Mouse (Mus musculus) neural tube, embryonic 14.5 days (tissue): ENCODE measurements at regions not wholly inside any gene's neighbourhood (a gene's known extent, or its start where the extent isn't known, plus 50 kb on each side); places are given as distances from the start of the nearest gene placed in this dataset.

Experiments
- ATAC-seq: fragments of 200-750 bp; cut with Nextera tagmentation; 2 replicates; pipeline ENCODE4 v1.8.0; 2017; ENCODE audit warnings: low read depth, mild to moderate bottlenecking, moderate TSS enrichment, moderate library complexity
- H3K27ac ChIP-seq: fragments of 300-500 bp; sonication (generic); 2 replicates; pipeline ENCODE4 v1.5.1; 2014; ENCODE audit warnings: low read depth, mild to moderate bottlenecking, control low read depth, low read length, moderate library complexity, mixed read lengths
- H3K27me3 ChIP-seq: fragments of 300-500 bp; sonication (generic); 2 replicates; pipeline ENCODE4 v1.6.1; 2014; ENCODE audit warnings: low read length; ENCODE audit not compliant: control insufficient read depth, insufficient read depth
- H3K36me3 ChIP-seq: fragments of 300-500 bp; sonication (generic); 2 replicates; pipeline ENCODE4 v1.6.1; 2014; ENCODE audit warnings: low read length, mixed read lengths; ENCODE audit not compliant: control insufficient read depth, insufficient read depth
- H3K4me1 ChIP-seq: fragments of 300-500 bp; sonication (generic); 2 replicates; pipeline ENCODE4 v1.6.1; 2014; ENCODE audit warnings: low read length; ENCODE audit not compliant: control insufficient read depth, insufficient read depth
- H3K4me2 ChIP-seq: fragments of 300-500 bp; sonication (generic); 2 replicates; pipeline ENCODE4 v1.6.1; 2014; ENCODE audit warnings: mild to moderate bottlenecking, low read depth, low read length, control low read depth
- H3K4me3 ChIP-seq: fragments of 300-500 bp; sonication (generic); 2 replicates; pipeline ENCODE4 v1.5.1; 2014; ENCODE audit warnings: low read depth, low read length, control low read depth, mixed read lengths
- H3K9ac ChIP-seq: fragments of 300-500 bp; sonication (generic); replicated peaks from 2 replicates; pipeline ENCODE4 v1.6.1; 2014; ENCODE audit warnings: low read depth, mild to moderate bottlenecking, control low read depth, low read length, mixed read lengths
- H3K9me3 ChIP-seq: fragments of 300-500 bp; sonication (generic); 2 replicates; pipeline ENCODE4 v1.6.1; 2016; ENCODE audit warnings: low read length; ENCODE audit not compliant: control insufficient read depth
- WGBS: fragments of 180-500 bp; shearing (Covaris S2); extraction: QIAGEN DNeasy Blood & Tissue Kit; methylation state at CpG from one replicate; pipeline ENCODE4 v1.1.7; 2014; 5-methylcytosine and 5-hydroxymethylcytosine counted together

DNA sequence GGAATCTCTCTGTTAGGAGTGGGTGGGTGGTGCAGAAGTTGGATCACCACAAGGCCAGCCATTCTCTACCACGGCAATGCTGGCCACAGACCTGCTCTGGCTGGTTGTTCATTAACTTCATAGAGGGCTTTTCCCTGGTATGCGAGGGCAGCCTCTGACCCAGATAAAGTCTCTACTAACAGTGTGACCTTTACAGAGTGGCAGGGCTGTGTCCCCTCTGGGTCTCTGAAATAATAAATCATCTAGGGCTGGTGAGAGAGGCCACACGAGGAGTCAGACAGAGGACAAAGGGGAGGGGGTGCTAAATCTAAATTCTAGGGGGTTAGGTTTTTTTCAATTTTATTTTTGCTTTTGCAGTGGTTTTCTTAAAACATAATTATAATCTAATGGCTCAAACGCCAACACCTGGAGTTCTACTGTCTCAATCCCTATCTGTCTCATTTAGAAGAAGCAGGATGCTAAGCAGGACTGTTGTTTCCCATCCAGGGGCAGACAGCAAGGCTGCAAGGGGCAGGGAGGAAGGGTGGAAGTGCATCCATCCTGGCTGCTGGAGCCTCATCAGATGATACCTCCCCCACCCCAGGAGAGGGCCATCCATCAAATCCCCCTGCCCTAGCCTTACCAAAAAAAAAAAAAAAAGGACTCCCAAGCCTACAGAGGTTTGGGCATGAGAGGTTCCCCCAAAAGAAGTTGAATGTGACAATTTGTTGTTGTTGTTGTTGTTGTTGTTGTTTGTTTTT lies 99.6 kb upstream of the Stx16 start:
- H3K36me3 ChIP-seq: no peaks in the 10 kb centered on the region
- no peak overlapping the region for H3K4me2 ChIP-seq
- ATAC-seq: no peak
- peaks cover 5% of the 10 kb centered on the region for H3K9me3 ChIP-seq
- H3K27me3 ChIP-seq: no peaks in the 10 kb centered on the region
- no peaks in the 10 kb centered on the region for H3K4me1 ChIP-seq
- H3K4me3 ChIP-seq: no peak overlapping the region
- H3K9ac ChIP-seq: no peak overlapping the region
- no peak overlapping the region for H3K27ac ChIP-seq
- WGBS: 19% methylated on average over 4 of the region's 4 CpGs

DNA sequence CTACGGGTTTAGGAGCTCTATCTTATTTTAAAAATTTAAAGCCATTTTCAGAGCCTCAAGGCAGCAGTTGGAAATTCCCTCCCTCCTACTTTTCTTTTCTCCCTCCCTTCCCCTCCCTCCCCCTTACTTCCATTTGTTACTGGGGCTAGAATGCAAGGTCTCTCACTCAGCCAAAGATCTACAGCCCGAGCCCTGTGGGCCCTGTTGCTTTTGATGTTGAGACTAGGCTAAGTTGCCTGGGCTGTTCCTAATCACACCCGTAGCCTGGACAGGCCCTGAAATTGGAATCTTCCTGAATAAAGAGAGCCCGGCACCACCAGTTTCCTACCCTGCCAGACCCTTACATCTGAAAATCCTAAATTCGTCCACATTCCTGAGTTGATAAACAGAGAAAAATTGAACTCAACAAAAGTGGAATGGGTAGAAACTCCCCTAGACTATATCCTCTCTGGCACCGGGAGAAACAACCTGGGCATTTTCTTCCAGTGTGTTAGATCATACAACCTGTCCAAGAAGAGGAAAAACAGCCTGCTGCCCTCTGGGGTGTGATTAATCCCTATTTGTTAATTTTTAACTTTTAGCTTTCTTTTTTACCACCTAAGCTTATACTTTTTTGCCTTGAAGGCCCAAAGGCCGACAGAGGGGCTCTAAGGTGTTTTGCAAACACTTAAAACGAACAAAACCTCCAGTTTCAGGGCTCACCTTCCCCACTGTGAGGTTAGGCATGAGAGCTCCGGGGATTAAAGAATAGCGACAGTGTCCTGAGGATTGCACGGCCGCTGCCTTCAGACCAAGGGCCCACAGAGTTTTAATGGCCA lies 98.7 kb upstream of the Stx16 start:
- no peak overlapping the region for H3K4me2 ChIP-seq
- no peak overlapping the region for H3K4me3 ChIP-seq

DNA sequence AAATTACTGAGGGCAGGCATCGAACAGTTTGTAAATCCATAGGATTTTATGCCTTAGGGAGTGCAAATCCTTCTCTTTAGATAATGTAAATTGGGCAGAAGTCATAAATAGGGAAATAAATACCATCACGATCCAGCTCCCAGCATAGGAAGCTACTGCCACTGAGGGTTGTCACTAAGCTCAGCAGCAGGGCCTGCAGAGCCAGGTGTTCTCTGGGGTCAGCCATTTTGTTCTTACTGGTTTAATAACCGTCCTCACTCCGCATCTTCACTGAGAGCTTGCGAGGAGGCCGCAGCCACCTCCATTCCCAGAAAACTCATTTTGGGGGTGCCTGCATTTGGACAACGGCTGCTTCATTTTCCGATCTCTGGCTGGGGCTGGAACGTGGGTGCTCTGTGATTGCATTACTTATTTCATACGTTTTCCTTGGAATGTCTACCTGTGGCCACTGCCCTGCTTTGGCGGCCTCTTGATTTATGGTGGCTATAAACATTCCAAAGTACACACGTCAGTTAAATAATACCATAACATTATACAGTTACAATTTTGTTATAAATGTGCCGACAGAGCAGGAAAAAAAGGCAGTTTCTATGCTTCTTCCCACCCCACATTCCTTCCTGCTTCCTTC lies 97.9 kb upstream of the Stx16 start:
- no peaks in the 10 kb centered on the region for H3K36me3 ChIP-seq
- no peak for ATAC-seq
- H3K4me3 ChIP-seq: no peak overlapping the region
- H3K27ac ChIP-seq: no peak overlapping the region
- 72% methylated on average over 13 of the region's 13 CpGs for WGBS
- H3K4me2 ChIP-seq: no peak overlapping the region
- H3K9me3 ChIP-seq: peaks cover 5% of the 10 kb centered on the region; the same call in 1 of the 2 replicates
- no peaks in the 10 kb centered on the region for H3K27me3 ChIP-seq
- no peak overlapping the region for H3K9ac ChIP-seq
- H3K4me1 ChIP-seq: no peaks in the 10 kb centered on the region

More for the DNA sequence above, 98.7 kb upstream of the Stx16 start:
- Histone ChIP-seq H3K9ac (no peak overlapping the region), H3K4me1 (no peaks in the 10 kb centered on the region), H3K9me3 (peaks cover 5% of the 10 kb centered on the region), H3K27ac (no peak overlapping the region), H3K27me3 (no peaks in the 10 kb centered on the region), H3K36me3 (no peaks in the 10 kb centered on the region)
- ATAC-seq: no peak
- 22% methylated on average over 12 of the region's 12 CpGs for WGBS

DNA sequence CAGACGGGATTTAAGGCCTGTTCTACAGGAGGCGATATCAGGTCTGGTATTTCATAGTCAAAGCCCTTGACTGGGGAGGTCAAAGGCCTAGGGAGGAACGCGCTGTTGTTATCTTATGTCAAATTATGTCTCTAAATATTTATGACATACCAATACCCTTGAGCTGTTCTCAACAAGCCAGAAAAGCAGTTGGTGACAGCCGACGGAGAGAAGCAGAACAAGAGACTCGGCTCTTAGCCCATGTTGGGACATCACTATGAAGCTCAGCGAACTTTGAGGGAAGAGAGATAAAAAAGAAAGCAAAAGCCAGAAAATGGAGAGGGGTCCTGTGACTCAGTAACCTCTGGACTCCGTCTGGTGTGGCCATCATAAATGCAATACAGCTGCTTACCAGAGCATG lies 95.1 kb upstream of the Stx16 start:
- H3K4me2 ChIP-seq: no peak overlapping the region
- ATAC-seq: no peak
- WGBS: 93% methylated on average over 9 of the region's 9 CpGs
- H3K36me3 ChIP-seq: no peaks in the 10 kb centered on the region
- H3K9me3 ChIP-seq: no peaks in the 10 kb centered on the region
- no peaks in the 10 kb centered on the region for H3K4me1 ChIP-seq
- no peak overlapping the region for H3K27ac ChIP-seq
- no peak overlapping the region for H3K4me3 ChIP-seq
- H3K27me3 ChIP-seq: no peaks in the 10 kb centered on the region
- no peak overlapping the region for H3K9ac ChIP-seq

- H3K36me3 ChIP-seq: no peaks in the 10 kb centered on the region
- peaks cover 5% of the 10 kb centered on the region; the same call in 1 of the 2 replicates for H3K4me1 ChIP-seq
- ATAC-seq: no peak
- WGBS: 82% methylated on average over 7 of the region's 7 CpGs
- no peak overlapping the region for H3K9ac ChIP-seq
- no peaks in the 10 kb centered on the region for H3K9me3 ChIP-seq
- H3K27me3 ChIP-seq: no peaks in the 10 kb centered on the region
- no peak overlapping the region for H3K27ac ChIP-seq
- H3K4me2 ChIP-seq: no peak overlapping the region
- no peak overlapping the region for H3K4me3 ChIP-seq
Measured at GRCm38 (mm10) chr2:173987516-173987915, 88.6 kb upstream of the Stx16 start.

DNA sequence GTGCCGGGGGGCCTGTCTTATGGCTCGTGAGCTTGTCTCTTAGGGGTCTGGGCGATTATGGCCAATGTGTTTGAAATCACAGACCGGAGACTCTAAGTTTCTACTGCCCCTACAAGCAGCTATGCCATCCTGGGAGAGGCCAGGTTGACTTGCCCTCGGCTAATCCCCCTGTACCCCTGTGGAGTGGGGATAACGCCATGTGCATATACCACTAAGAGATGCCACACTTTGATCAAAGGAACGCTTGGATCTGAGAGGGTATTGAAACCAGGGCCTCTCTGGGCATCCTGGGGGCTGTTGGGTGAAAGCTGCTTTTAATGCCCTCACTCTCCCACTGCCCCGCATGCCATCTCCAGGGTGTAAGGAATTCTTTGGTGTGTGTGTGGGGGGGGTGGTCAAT lies 88.2 kb upstream of the Stx16 start:
- 90% methylated on average over 8 of the region's 8 CpGs for WGBS
- Histone ChIP-seq H3K4me1 (peaks cover 5% of the 10 kb centered on the region; the same call in 1 of the 2 replicates), H3K27ac (no peak overlapping the region), H3K36me3 (no peaks in the 10 kb centered on the region), H3K27me3 (no peaks in the 10 kb centered on the region), H3K4me3 (no peak overlapping the region), H3K4me2 (no peak overlapping the region), H3K9me3 (no peaks in the 10 kb centered on the region), H3K9ac (no peak overlapping the region)
- ATAC-seq: no peak

GRCm38 (mm10) chr2:173988641-173989336 lies 87.3 kb upstream of the Stx16 start:
- Histone ChIP-seq H3K27ac (no peak overlapping the region), H3K4me1 (peaks cover 9% of the 10 kb centered on the region; the same call in 1 of the 2 replicates), H3K36me3 (no peaks in the 10 kb centered on the region), H3K4me3 (no peak overlapping the region), H3K4me2 (no peak overlapping the region), H3K9me3 (no peaks in the 10 kb centered on the region), H3K27me3 (no peaks in the 10 kb centered on the region), H3K9ac (no peak overlapping the region)
- ATAC-seq: no peak
- WGBS: 75% methylated on average over 11 of the region's 11 CpGs

DNA sequence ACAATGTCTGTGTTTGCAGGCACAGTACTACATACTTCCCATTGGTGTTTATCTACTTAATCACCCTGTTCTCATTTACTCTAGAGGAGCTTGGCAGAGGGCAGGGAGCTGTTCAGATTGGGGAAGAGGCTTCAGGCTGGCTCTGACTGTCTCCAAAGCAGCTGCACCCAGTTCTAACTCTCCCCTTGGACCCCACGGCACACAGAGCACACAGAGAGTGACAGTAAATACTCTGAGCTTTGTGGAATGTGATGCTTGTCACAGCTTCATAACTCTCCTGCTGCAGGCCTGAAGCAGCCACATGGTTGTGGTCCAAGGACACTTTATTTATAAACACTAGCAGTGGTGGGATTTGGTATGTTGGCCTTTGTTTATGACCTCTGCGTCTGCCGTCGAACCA lies 85.4 kb upstream of the Stx16 start:
- H3K4me2 ChIP-seq: no peak overlapping the region
- no peak overlapping the region for H3K4me3 ChIP-seq
- H3K9me3 ChIP-seq: no peaks in the 10 kb centered on the region
- no peak overlapping the region for H3K9ac ChIP-seq
- 94% methylated on average over 4 of the region's 4 CpGs for WGBS
- H3K27me3 ChIP-seq: no peaks in the 10 kb centered on the region
- ATAC-seq: no peak
- no peaks in the 10 kb centered on the region for H3K36me3 ChIP-seq
- H3K4me1 ChIP-seq: peaks cover 17% of the 10 kb centered on the region; the same call in 1 of the 2 replicates
- no peak overlapping the region for H3K27ac ChIP-seq
